Mouse (Mus musculus) kidney, postnatal 0 days (tissue): ENCODE results near the gene Kmt5c. TPM values are rescaled to one million over a fixed set of nuclear protein-coding genes. Genes with fewer than 3 reads are reported as not detected.
A peak's percentile ranks its signal among the peaks of the same experiment; 100 is the strongest.

Source experiments
- ATAC-seq: fragments of 200-750 bp; cut with Nextera tagmentation; replicated peaks from 2 replicates; pipeline ENCODE4 v1.8.0; 2017; ENCODE audit warnings: low read depth, moderate number of reproducible peaks, moderate TSS enrichment, moderate library complexity; ENCODE audit not compliant: low FRiP score
- DNase-seq: peaks from one replicate; pipeline ENCODE4 v3.0.0-alpha.2; 2016; ENCODE audit warnings: low spot score
- H3K27ac ChIP-seq: fragments of 300-500 bp; sonication (generic); 2 replicates; pipeline ENCODE4 v1.5.1; 2014; ENCODE audit warnings: mild to moderate bottlenecking
- H3K27me3 ChIP-seq: fragments of 300-500 bp; sonication (generic); 2 replicates; pipeline ENCODE4 v1.6.1; 2014; ENCODE audit warnings: low read length, mixed read lengths; ENCODE audit not compliant: insufficient read depth
- H3K36me3 ChIP-seq: fragments of 300-500 bp; sonication (generic); 2 replicates; pipeline ENCODE4 v1.6.1; 2014; ENCODE audit warnings: low read length, mixed read lengths; ENCODE audit not compliant: insufficient read depth
- H3K4me1 ChIP-seq: fragments of 300-500 bp; sonication (generic); replicated peaks from 2 replicates; pipeline ENCODE4 v1.6.1; 2014; ENCODE audit warnings: antibody characterized with exemption, low read length, mixed read lengths; ENCODE audit not compliant: insufficient read depth
- H3K4me2 ChIP-seq: fragments of 300-500 bp; sonication (generic); 2 replicates; pipeline ENCODE4 v1.6.1; 2014; ENCODE audit warnings: mild to moderate bottlenecking, low read length, moderate library complexity, mixed read lengths
- H3K4me3 ChIP-seq: fragments of 300-500 bp; sonication (generic); replicated peaks from 2 replicates; pipeline ENCODE4 v1.5.1; 2014; ENCODE audit warnings: low read depth, low read length
- H3K9ac ChIP-seq: fragments of 300-500 bp; sonication (generic); 2 replicates; pipeline ENCODE4 v1.6.1; 2014; ENCODE audit warnings: low read depth, low read length
- H3K9me3 ChIP-seq: fragments of 300-500 bp; sonication (generic); replicated peaks from 2 replicates; pipeline ENCODE4 v1.6.1; 2016; ENCODE audit warnings: low read length, inconsistent platforms, mixed read lengths
- CTCF ChIP-seq: IDR thresholded peaks from 2 replicates; pipeline ENCODE4 v1.5.1; 2016; ENCODE audit warnings: antibody characterized with exemption, low read depth, mild to moderate bottlenecking, moderate library complexity
- WGBS: fragments of 180-500 bp; shearing (Covaris S2); extraction: QIAGEN DNeasy Blood & Tissue Kit; methylation state at CpG from one replicate; pipeline ENCODE4 v1.1.7; 2014; 5-methylcytosine and 5-hydroxymethylcytosine counted together
- polyA plus RNA-seq: library from polyadenylated mRNA; unstranded; fragments of >200 nt; fragmentation: Nextera tagmentation; extraction: Ambion mirVana; gene quantifications from 2 replicates; pipeline ENCODE4 v1.2.1, GENCODE M21; 2015

Kmt5c gene
- polyA plus RNA-seq, 1 experiment from 2014 or later = 61.2 TPM

- Histone ChIP-seq H3K4me2 (no peak overlapping the region), H3K27ac (no peak overlapping the region), H3K27me3 (no peaks in the 10 kb centered on the region), H3K9ac (no peak overlapping the region), H3K4me1 (no peaks in the 10 kb centered on the region), H3K36me3 (no peaks in the 10 kb centered on the region), H3K9me3 (no peaks in the 10 kb centered on the region), H3K4me3 (no peak overlapping the region)
- ATAC-seq (no peak), DNase-seq (no peak)
- no peak for TF ChIP-seq CTCF
- WGBS = 85% methylated on average over 5 of the region's 5 CpGs
Measured at GRCm38 (mm10) chr7:4731090-4731489, 8.8 kb upstream of the Kmt5c start.

GRCm38 (mm10) chr7:4732968-4733392 is 6.9 kb upstream of the Kmt5c start:
- WGBS = 56% methylated on average over 6 of the region's 6 CpGs
- no peaks in the 10 kb centered on the region for H3K9me3 ChIP-seq
- H3K4me2 ChIP-seq = no peak overlapping the region
- DNase-seq = no peak
- no peak for TF ChIP-seq CTCF
- no peaks in the 10 kb centered on the region for H3K4me1 ChIP-seq
- H3K27ac ChIP-seq = no peak overlapping the region
- H3K27me3 ChIP-seq = no peaks in the 10 kb centered on the region
- H3K36me3 ChIP-seq = no peaks in the 10 kb centered on the region
- H3K9ac ChIP-seq = no peak overlapping the region
- no peak overlapping the region for H3K4me3 ChIP-seq
- no peak; the same call in 1 of the 2 replicates for ATAC-seq

- Histone ChIP-seq H3K36me3 (peaks cover 4% of the 10 kb centered on the region; the same call in 1 of the 2 replicates), H3K9me3 (no peaks in the 10 kb centered on the region), H3K4me3 (peak overlapping the region; percentile 30), H3K4me2 (peak overlapping the region; percentile 61), H3K9ac (no peak overlapping the region), H3K4me1 (peaks cover 15% of the 10 kb centered on the region), H3K27me3 (no peaks in the 10 kb centered on the region), H3K27ac (peak overlapping the region; percentile 75)
- WGBS = 52% methylated on average over 10 of the region's 10 CpGs
- TF ChIP-seq CTCF = no peak
- DNase-seq (no peak), ATAC-seq (no peak)
Measured at GRCm38 (mm10) chr7:4739041-4739543, 823 bp upstream of the Kmt5c start.

GRCm38 (mm10) chr7:4740309-4740727 is 403 bp downstream of the Kmt5c start:
- Histone ChIP-seq H3K4me3 (peak overlapping the region; percentile 57), H3K36me3 (peaks cover 4% of the 10 kb centered on the region; the same call in 1 of the 2 replicates), H3K4me2 (peak overlapping the region; percentile 73), H3K9me3 (no peaks in the 10 kb centered on the region), H3K27ac (peak overlapping the region; percentile 85), H3K27me3 (no peaks in the 10 kb centered on the region), H3K9ac (peak overlapping the region; percentile 67), H3K4me1 (peaks cover 15% of the 10 kb centered on the region)
- no peak for TF ChIP-seq CTCF
- peak; percentile 10; the same call in 1 of the 2 replicates for ATAC-seq
- peak; percentile 48 for DNase-seq
- WGBS = under 1% methylated on average over 14 of the region's 14 CpGs

GRCm38 (mm10) chr7:4741151-4741550 is 1.2 kb downstream of the Kmt5c start:
- Histone ChIP-seq H3K27me3 (no peaks in the 10 kb centered on the region), H3K36me3 (peaks cover 4% of the 10 kb centered on the region), H3K4me3 (peak overlapping the region; percentile 57), H3K4me2 (peak overlapping the region; percentile 73), H3K9ac (peak overlapping the region; percentile 67), H3K9me3 (no peaks in the 10 kb centered on the region), H3K27ac (peak overlapping the region; percentile 85), H3K4me1 (peaks cover 15% of the 10 kb centered on the region)
- no peak for TF ChIP-seq CTCF
- WGBS = 4% methylated on average over 4 of the region's 4 CpGs
- ATAC-seq = no peak
- peak; percentile 79 for DNase-seq

GRCm38 (mm10) chr7:4741672-4742481 is 2.0 kb downstream of the Kmt5c start:
- Histone ChIP-seq H3K9ac (peak overlapping the region; percentile 67), H3K4me1 (peaks cover 15% of the 10 kb centered on the region), H3K4me3 (peak overlapping the region; percentile 57; the same call in 1 of the 2 replicates), H3K36me3 (peaks cover 7% of the 10 kb centered on the region), H3K27me3 (no peaks in the 10 kb centered on the region), H3K9me3 (no peaks in the 10 kb centered on the region), H3K27ac (peak overlapping the region; percentile 85), H3K4me2 (peak overlapping the region; percentile 73)
- ATAC-seq (no peak), DNase-seq (no peak)
- TF ChIP-seq CTCF = no peak
- WGBS = 82% methylated on average over 21 of the region's 21 CpGs
